Mouse (Mus musculus): ENCODE data around the gene Inppl1. TPM values are rescaled to one million over a fixed set of nuclear protein-coding genes. Genes with fewer than 3 reads are reported as not detected.

Gene Inppl1
- polyA plus RNA-seq, 1 experiment from 2014 or later: 10.2 TPM

- Histone ChIP-seq H3K4me2 (ENCODE audit: low read length) (no peak overlapping the region), H3K36me3 (ENCODE audit: control insufficient read depth, insufficient read depth, low read length) (no peaks in the 10 kb centered on the region), H3K27me3 (ENCODE audit: control insufficient read depth, insufficient read depth, low read depth, low read length) (no peaks in the 10 kb centered on the region), H3K9me3 (replicated peaks; ENCODE audit: control insufficient read depth, low read length, poor library complexity, severe bottlenecking) (no peaks in the 10 kb centered on the region), H3K9ac (ENCODE audit: low read depth, low read length) (no peak overlapping the region), H3K27ac (ENCODE audit: low read length) (peak overlapping the region; percentile 18; the same call in 1 of the 2 replicates), H3K4me1 (ENCODE audit: control insufficient read depth, insufficient read depth, low read length) (no peaks in the 10 kb centered on the region), H3K4me3 (ENCODE audit: low read depth, low read length) (no peak overlapping the region)
- ATAC-seq: 0 out of 2 replicates have a peak, but pooled peaks have one; percentile 3
- WGBS: 27% methylated on average over 13 of the region's 13 CpGs
Observed at GRCm38 (mm10) chr7:101868241-101869162, 30.5 kb upstream of the Inppl1 start.

GRCm38 (mm10) chr7:101867482-101867881 lies 29.5 kb upstream of the Inppl1 start:
- ATAC-seq: no peak
- H3K27me3 ChIP-seq (ENCODE audit: control insufficient read depth, insufficient read depth, low read depth, low read length): no peaks in the 10 kb centered on the region
- no peaks in the 10 kb centered on the region for H3K9me3 ChIP-seq (replicated peaks; ENCODE audit: control insufficient read depth, low read length, poor library complexity, severe bottlenecking)
- WGBS: 95% methylated on average over 4 of the region's 4 CpGs
- H3K27ac ChIP-seq (ENCODE audit: low read length): no peak overlapping the region
- no peak overlapping the region for H3K4me3 ChIP-seq (ENCODE audit: low read depth, low read length)
- H3K4me1 ChIP-seq (ENCODE audit: control insufficient read depth, insufficient read depth, low read length): no peaks in the 10 kb centered on the region
- no peaks in the 10 kb centered on the region for H3K36me3 ChIP-seq (ENCODE audit: control insufficient read depth, insufficient read depth, low read length)
- no peak overlapping the region for H3K4me2 ChIP-seq (ENCODE audit: low read length)
- H3K9ac ChIP-seq (ENCODE audit: low read depth, low read length): no peak overlapping the region

GRCm38 (mm10) chr7:101866491-101867265 lies 28.6 kb upstream of the Inppl1 start:
- H3K9me3 ChIP-seq (replicated peaks; ENCODE audit: control insufficient read depth, low read length, poor library complexity, severe bottlenecking): no peaks in the 10 kb centered on the region
- WGBS: 75% methylated on average over 11 of the region's 11 CpGs
- H3K4me3 ChIP-seq (ENCODE audit: low read depth, low read length): no peak overlapping the region
- H3K9ac ChIP-seq (ENCODE audit: low read depth, low read length): no peak overlapping the region
- ATAC-seq: no peak
- no peak overlapping the region for H3K27ac ChIP-seq (ENCODE audit: low read length)
- no peak overlapping the region for H3K4me2 ChIP-seq (ENCODE audit: low read length)
- no peaks in the 10 kb centered on the region for H3K4me1 ChIP-seq (ENCODE audit: control insufficient read depth, insufficient read depth, low read length)
- no peaks in the 10 kb centered on the region for H3K36me3 ChIP-seq (ENCODE audit: control insufficient read depth, insufficient read depth, low read length)
- no peaks in the 10 kb centered on the region for H3K27me3 ChIP-seq (ENCODE audit: control insufficient read depth, insufficient read depth, low read depth, low read length)

- WGBS: 81% methylated on average over 3 of the region's 3 CpGs
- no peak within 1 kb of the TSS for H3K4me2 ChIP-seq (ENCODE audit: low read length)
- no peak for ATAC-seq
- no peaks in the 10 kb centered on the region for H3K9me3 ChIP-seq (replicated peaks; ENCODE audit: control insufficient read depth, low read length, poor library complexity, severe bottlenecking)
- no peaks in the 10 kb centered on the region for H3K4me1 ChIP-seq (ENCODE audit: control insufficient read depth, insufficient read depth, low read length)
- no peak within 1 kb of the TSS for H3K27ac ChIP-seq (ENCODE audit: low read length)
- no peak within 1 kb of the TSS for H3K9ac ChIP-seq (ENCODE audit: low read depth, low read length)
- no peak within 1 kb of the TSS for H3K4me3 ChIP-seq (ENCODE audit: low read depth, low read length)
- H3K27me3 ChIP-seq (ENCODE audit: control insufficient read depth, insufficient read depth, low read depth, low read length): no peaks in the 10 kb centered on the region
- no peaks in the 10 kb centered on the region for H3K36me3 ChIP-seq (ENCODE audit: control insufficient read depth, insufficient read depth, low read length)
Observed at GRCm38 (mm10) chr7:101863415-101863814, 25.4 kb upstream of the Inppl1 start, which contains the start of gene Anapc15. Anapc15 (plus strand) TSS chr7:101863715.

GRCm38 (mm10) chr7:101862291-101862690 lies 24.3 kb upstream of the Inppl1 start:
- WGBS: 68% methylated on average over 3 of the region's 3 CpGs
- no peaks in the 10 kb centered on the region for H3K9me3 ChIP-seq (replicated peaks; ENCODE audit: control insufficient read depth, low read length, poor library complexity, severe bottlenecking)
- H3K27me3 ChIP-seq (ENCODE audit: control insufficient read depth, insufficient read depth, low read depth, low read length): no peaks in the 10 kb centered on the region
- no peaks in the 10 kb centered on the region for H3K36me3 ChIP-seq (ENCODE audit: control insufficient read depth, insufficient read depth, low read length)
- H3K4me3 ChIP-seq (ENCODE audit: low read depth, low read length): no peak overlapping the region
- no peak for ATAC-seq
- no peaks in the 10 kb centered on the region for H3K4me1 ChIP-seq (ENCODE audit: control insufficient read depth, insufficient read depth, low read length)
- H3K4me2 ChIP-seq (ENCODE audit: low read length): no peak overlapping the region
- no peak overlapping the region for H3K27ac ChIP-seq (ENCODE audit: low read length)
- H3K9ac ChIP-seq (ENCODE audit: low read depth, low read length): no peak overlapping the region

GRCm38 (mm10) chr7:101860978-101861377 lies 22.9 kb upstream of the Inppl1 start:
- Histone ChIP-seq H3K27me3 (ENCODE audit: control insufficient read depth, insufficient read depth, low read depth, low read length) (no peaks in the 10 kb centered on the region), H3K4me1 (ENCODE audit: control insufficient read depth, insufficient read depth, low read length) (no peaks in the 10 kb centered on the region), H3K9me3 (replicated peaks; ENCODE audit: control insufficient read depth, low read length, poor library complexity, severe bottlenecking) (no peaks in the 10 kb centered on the region), H3K4me3 (ENCODE audit: low read depth, low read length) (no peak overlapping the region), H3K27ac (ENCODE audit: low read length) (no peak overlapping the region), H3K36me3 (ENCODE audit: control insufficient read depth, insufficient read depth, low read length) (no peaks in the 10 kb centered on the region), H3K9ac (ENCODE audit: low read depth, low read length) (no peak overlapping the region), H3K4me2 (ENCODE audit: low read length) (no peak overlapping the region)
- no peak for ATAC-seq

- Histone ChIP-seq H3K27me3 (ENCODE audit: control insufficient read depth, insufficient read depth, low read depth, low read length) (no peaks in the 10 kb centered on the region), H3K36me3 (ENCODE audit: control insufficient read depth, insufficient read depth, low read length) (no peaks in the 10 kb centered on the region), H3K9ac (ENCODE audit: low read depth, low read length) (no peak overlapping the region), H3K27ac (ENCODE audit: low read length) (no peak overlapping the region), H3K9me3 (replicated peaks; ENCODE audit: control insufficient read depth, low read length, poor library complexity, severe bottlenecking) (no peaks in the 10 kb centered on the region), H3K4me2 (ENCODE audit: low read length) (no peak overlapping the region), H3K4me3 (ENCODE audit: low read depth, low read length) (no peak overlapping the region), H3K4me1 (ENCODE audit: control insufficient read depth, insufficient read depth, low read length) (no peaks in the 10 kb centered on the region)
- WGBS: 83% methylated on average over 9 of the region's 9 CpGs
- no peak for ATAC-seq
Observed at GRCm38 (mm10) chr7:101858362-101858761, 20.3 kb upstream of the Inppl1 start.

- Histone ChIP-seq H3K9me3 (replicated peaks; ENCODE audit: control insufficient read depth, low read length, poor library complexity, severe bottlenecking) (no peaks in the 10 kb centered on the region), H3K27ac (ENCODE audit: low read length) (no peak within 1 kb of the TSS), H3K4me1 (ENCODE audit: control insufficient read depth, insufficient read depth, low read length) (no peaks in the 10 kb centered on the region), H3K36me3 (ENCODE audit: control insufficient read depth, insufficient read depth, low read length) (no peaks in the 10 kb centered on the region), H3K4me3 (ENCODE audit: low read depth, low read length) (no peak within 1 kb of the TSS), H3K27me3 (ENCODE audit: control insufficient read depth, insufficient read depth, low read depth, low read length) (no peaks in the 10 kb centered on the region), H3K4me2 (ENCODE audit: low read length) (no peak within 1 kb of the TSS), H3K9ac (ENCODE audit: low read depth, low read length) (no peak within 1 kb of the TSS)
- 89% methylated on average over 4 of the region's 4 CpGs for whole genome bisulfite sequencing
- no peak for ATAC-seq
Observed at GRCm38 (mm10) chr7:101857094-101857493, 19.1 kb upstream of the Inppl1 start, which contains the start of gene Folr2. Folr2 (minus strand) TSS chr7:101857194.

- 86% methylated on average over 2 of the region's 2 CpGs for WGBS
- ATAC-seq: no peak
- Histone ChIP-seq H3K27ac (ENCODE audit: low read length) (no peak overlapping the region), H3K27me3 (ENCODE audit: control insufficient read depth, insufficient read depth, low read depth, low read length) (no peaks in the 10 kb centered on the region), H3K4me3 (ENCODE audit: low read depth, low read length) (no peak overlapping the region), H3K9me3 (replicated peaks; ENCODE audit: control insufficient read depth, low read length, poor library complexity, severe bottlenecking) (no peaks in the 10 kb centered on the region), H3K36me3 (ENCODE audit: control insufficient read depth, insufficient read depth, low read length) (no peaks in the 10 kb centered on the region), H3K9ac (ENCODE audit: low read depth, low read length) (no peak overlapping the region), H3K4me2 (ENCODE audit: low read length) (no peak overlapping the region), H3K4me1 (ENCODE audit: control insufficient read depth, insufficient read depth, low read length) (no peaks in the 10 kb centered on the region)
Observed at GRCm38 (mm10) chr7:101853816-101854215, 15.8 kb upstream of the Inppl1 start.

All from midbrain, embryonic 16.5 days (tissue).